Mouse (Mus musculus) spleen, postnatal 36 days (tissue): ENCODE results near the gene Bdkrb1.

ENCODE experiments used
- DNase-seq, 2 experiments: peaks; one replicate each; pipeline ENCODE4 v3.0.0; 2022; ENCODE audit warnings: low spot score in 2 of 2, mixed read lengths in 1 of 2

The Bdkrb1 gene

GRCm38 (mm10) chr12:105602581-105603210 lies at the start of gene Bdkrb1:
Gene Bdkrb1, plus strand, starts transcription at chr12:105603085.
- no peak for DNase-seq

DNA sequence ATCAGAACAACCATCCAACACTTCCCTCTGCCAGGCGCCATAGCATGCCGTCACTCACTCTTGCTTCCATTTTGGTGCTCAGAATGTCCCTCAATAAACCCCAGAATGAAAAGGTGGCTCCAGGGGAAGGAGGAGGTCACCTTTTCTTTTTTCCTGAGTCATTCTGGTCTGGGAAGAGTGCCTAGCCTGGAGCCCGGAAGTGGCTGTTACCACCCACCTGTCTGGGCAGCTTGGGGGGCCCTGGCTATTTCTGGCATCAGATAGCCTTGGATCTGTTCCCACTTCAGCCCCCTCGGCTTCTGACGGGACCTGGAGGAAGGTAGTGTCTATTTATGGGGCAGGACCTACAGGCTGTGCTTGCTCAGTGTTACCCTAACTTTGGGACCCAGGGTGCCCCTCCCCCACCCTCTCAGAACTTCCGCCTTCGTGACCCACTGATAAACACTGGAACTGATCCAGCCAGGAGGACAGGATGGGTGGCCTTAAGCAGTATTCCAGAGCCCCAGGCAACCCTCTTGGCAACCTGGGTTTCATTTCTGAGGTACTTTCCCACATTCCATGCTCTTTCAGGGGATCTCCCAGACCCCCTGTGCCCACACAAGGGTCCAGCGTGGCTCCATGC lies 48.6 kb upstream of the Bdkrb1 start:
- no peak for DNase-seq

DNA sequence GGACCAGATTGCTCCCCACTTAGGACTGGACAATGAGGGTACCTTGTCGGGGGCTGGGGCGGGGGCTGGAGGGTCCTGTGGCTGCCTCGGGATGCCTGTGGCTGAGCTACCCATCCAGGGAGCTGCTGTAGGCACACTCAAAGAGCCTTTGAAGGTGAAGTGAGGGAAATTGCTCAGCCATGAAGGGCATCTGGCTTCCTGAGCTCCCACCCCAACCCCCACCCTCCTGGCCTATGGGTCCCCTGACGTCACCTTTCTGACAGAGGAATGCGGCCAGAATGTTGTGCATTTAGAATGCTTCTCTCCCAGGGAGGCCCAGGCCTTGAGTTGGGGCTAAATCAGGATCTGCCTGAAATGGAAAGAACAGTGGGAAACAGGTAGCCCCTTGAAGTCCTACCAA lies 47.7 kb upstream of the Bdkrb1 start:
- no peak for DNase-seq

DNA sequence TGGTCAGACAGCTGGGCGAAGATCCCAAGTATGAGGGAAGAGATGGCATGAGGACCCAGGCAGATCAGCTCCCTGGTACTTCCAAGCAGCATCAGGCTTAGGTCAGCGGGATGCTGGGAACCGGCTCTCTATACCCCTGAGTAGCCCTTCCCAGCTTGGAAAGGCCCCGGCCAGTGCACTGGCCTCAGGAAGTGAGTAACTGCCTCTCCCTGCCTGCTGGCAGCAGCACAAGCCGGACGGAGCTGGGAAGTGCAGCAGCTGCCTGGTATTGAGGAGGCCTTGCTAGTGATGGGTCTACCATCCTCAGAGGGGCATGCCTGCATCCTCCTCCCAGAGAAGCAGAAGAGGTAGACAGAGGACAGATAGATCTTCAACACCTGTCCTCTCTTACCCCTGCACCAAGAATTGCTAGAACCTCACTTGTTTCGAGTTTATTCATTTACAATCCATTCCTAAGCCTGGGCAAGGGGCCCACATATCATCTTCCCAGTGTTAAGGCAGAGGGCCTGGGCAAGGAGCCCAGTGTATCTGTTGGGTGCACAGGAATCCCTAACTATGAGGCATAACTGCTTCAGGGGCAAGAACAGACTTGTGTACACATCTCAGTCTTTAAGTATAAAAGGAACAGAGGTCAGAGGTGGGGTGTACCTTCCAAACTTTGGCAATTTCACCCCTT lies 45.5 kb upstream of the Bdkrb1 start:
- no peak for DNase-seq

DNA sequence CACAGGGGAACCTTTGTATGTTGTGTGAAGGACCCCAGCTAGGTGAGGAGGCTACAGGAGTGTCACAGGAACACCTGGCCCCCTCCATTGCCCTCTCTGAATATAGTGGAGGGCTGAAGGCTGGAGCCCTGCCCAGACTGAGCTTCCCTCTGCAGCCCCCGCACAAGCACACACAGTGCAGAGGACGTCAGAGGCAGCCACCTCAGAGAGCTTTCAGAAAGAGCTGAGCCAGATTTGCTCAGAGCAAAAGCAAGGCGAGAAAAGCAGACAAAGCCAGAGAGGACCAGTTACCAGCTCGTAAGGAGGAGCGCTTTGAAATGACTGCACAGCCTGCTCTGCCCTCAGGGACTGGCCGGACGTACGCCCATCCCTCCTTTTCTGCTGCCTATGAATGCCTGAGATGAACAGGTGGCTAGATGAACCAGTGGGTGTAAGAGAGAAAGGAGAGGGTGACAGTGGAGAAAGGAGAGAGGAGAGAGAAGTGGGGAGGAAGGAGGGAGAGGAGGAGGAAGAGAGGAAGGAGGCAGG lies 41.8 kb upstream of the Bdkrb1 start:
- DNase-seq = no peak

- DNase-seq = no peak
These were observed 40.6 kb upstream of the Bdkrb1 start for GRCm38 (mm10) chr12:105562056-105562820.

DNA sequence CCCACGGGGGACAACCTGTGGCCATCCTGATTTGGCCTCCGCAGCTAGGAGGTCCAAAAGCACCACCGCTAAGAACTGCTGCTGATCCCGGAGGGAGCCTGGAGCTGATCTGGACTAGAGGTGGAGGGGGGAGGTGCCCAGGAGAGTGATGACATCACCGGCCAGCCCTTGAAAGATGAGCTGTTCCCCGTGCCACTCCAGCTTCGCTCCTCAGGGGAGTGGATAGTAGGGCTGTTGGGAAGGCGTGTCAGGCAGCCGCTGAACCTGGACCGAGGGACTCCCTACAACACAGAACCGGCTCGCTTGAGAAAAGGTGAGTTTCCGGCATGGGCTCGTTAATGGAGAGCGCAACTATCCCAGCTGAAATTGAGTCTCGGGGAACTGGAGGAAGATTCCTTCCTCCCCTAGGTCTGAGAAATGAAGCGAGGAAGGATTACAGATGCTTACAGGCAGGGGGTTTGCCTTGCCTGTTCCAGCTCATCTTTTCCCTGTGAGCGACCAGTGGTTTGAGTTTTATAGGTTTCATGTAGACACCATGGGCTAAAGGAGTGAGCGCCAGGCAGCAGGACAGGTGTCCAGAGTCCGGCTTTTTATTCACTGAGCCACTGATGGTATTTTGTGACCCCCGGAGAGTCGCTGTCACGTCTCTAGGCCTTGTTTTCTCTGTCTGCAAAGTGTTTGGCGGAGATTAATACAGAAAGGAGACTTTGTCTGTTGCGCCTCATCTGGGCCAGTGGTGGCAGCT lies 39.8 kb upstream of the Bdkrb1 start, which contains the start of gene Bdkrb2:
Gene Bdkrb2 (plus strand): TSS at position 291 of the 745 bp plus-strand sequence.
- DNase-seq = no peak

GRCm38 (mm10) chr12:105563726-105564275 lies 39.1 kb upstream of the Bdkrb1 start:
- DNase-seq = no peak

DNA sequence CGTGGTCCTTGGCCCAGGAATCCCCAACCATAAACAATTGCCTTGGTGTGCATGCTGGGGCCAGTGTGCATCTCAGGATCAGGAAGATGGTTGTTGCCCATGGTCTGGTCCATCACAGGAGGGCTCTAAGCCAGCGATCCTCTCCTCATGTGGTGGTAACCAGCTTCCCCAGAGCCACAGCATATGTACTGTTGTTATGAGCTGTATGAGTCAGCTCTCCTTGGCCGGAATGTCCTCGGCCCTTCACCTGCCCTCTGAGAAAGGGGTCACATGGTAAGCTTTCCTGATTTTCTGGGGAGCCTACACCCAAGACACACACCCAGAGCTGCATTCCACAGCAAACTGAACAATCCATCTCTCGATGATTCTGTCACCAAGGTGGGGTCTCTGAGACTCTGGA lies 37.7 kb upstream of the Bdkrb1 start:
- DNase-seq = no peak

GRCm38 (mm10) chr12:105571867-105572266 lies 31.0 kb upstream of the Bdkrb1 start:
- DNase-seq = no peak

- no peak for DNase-seq
These were observed 30.3 kb upstream of the Bdkrb1 start for GRCm38 (mm10) chr12:105572622-105573021.

DNA sequence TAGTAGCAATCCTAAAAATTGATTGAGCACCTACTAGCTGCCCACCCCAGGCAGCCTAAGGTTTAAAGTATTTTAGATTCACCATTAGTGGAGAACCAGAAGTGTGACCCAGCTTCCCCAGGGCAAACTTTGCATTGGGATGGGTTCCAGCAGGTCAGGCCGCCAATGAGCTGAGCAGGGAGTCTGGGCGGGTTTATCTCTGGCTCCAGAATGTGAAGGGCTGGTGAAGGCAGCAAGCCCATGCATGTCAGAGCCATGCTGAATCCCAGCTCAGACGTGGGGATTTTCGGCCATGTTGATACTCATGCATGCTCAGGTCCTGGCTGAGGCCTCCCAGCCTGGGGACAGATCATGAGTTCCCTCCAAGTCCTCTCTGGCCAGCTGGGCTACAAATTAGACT lies 28.5 kb upstream of the Bdkrb1 start:
- DNase-seq = no peak

GRCm38 (mm10) chr12:105580490-105580889 lies 22.4 kb upstream of the Bdkrb1 start:
- DNase-seq = no peak

DNA sequence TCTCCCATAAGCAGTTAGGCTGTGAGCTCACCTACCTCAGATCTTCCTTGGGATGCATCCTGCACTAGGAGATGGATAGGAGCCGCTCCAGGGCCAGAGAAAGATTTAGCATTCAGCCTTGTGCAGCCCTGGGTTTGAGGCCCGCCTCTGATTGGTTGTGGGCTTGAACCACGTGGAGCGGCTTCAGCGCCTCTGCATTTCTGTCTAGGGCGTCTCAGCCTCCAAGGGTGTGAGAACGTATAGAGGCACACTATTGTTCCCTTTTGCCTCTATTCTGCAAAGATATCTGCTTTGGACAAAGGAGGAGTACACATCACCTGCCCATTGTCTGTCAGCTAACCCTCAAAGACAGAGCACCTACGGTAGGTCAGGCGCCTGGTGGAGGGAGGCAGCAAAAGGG lies 20.4 kb upstream of the Bdkrb1 start:
- no peak for DNase-seq

GRCm38 (mm10) chr12:105583484-105583883 lies 19.4 kb upstream of the Bdkrb1 start:
- DNase-seq = peak in 1 of 2 experiments; percentile 10

DNA sequence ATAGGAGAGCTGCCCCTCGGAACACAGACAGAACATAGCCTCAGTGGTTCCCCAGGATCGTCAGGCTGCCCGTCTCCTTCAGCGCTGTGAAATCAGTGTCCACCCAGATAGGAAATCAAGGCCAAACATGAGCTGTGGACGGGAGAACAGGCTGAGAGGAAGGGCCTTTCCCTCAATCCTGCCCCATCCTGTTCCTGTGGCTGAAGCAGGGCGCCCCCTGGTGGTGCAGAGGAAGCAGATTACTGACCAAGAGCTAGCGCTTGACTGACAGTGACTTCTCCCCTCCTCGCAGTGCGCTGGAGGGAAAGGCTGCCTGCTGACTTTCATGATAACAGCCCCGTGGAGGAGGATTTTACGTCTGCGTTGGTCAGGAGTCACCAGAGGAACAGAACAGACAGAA lies 18.0 kb upstream of the Bdkrb1 start:
- peak in 1 of 2 experiments; percentile 13 for DNase-seq

DNA sequence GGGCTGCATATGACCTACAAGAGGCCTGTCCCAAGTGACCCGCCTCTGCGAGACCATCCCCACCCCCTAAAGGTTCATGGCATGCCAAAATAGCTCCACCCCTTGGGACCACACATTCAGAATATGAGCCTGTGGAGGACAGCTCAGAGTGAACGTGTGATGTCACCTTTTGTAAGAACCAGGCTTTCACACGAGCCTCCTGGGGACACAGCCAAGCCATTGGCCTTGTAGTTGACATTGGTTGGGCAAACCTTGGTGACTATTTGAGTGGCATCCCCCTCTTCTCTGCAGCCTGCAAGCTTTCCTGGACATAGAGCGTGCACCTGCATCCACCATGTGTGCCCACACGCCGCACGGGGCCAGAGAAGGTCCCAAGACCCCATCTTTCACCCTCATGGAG lies 15.4 kb upstream of the Bdkrb1 start:
- DNase-seq = no peak

DNA sequence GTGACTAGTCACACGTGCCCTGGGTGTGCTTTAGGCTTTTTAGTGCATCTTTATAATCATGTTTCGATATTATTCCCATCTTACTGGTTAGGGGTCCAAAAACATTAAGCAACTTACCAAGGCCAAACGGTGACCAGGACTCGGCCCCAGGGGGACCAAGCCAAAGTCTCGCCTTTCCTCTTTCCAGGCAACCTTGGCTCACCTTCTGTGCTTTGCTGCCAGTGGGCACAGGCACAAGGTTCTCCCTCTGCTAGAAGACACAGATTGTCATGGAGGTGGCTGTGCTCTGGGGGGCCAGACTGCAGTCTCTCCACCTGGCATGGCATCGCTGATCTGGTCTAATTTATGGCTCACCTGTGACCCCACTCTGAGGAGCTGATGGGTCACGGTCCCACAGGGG lies 12.1 kb upstream of the Bdkrb1 start:
- DNase-seq = no peak

- no peak for DNase-seq
These were observed 10.5 kb upstream of the Bdkrb1 start for GRCm38 (mm10) chr12:105592361-105592761.

GRCm38 (mm10) chr12:105593471-105593870 lies 9.4 kb upstream of the Bdkrb1 start:
- no peak for DNase-seq

- DNase-seq = peak in 1 of 2 experiments; percentile 13
These were observed 5.8 kb upstream of the Bdkrb1 start for GRCm38 (mm10) chr12:105597135-105597534.
